Mouse (Mus musculus) right cerebral cortex, postnatal 10 days (tissue): ENCODE data around the gene Smo.

Experiments used
- DNase-seq, 2 experiments: peaks; one replicate each; pipeline ENCODE4 v3.0.0; 2021; ENCODE audit warnings: low spot score in 2 of 2

The Smo gene

GRCm38 (mm10) chr6:29774161-29774560 lies 38.9 kb downstream of the Smo start:
- DNase-seq = no peak

GRCm38 (mm10) chr6:29775609-29776008 lies 40.3 kb downstream of the Smo start:
- no peak for DNase-seq

DNA sequence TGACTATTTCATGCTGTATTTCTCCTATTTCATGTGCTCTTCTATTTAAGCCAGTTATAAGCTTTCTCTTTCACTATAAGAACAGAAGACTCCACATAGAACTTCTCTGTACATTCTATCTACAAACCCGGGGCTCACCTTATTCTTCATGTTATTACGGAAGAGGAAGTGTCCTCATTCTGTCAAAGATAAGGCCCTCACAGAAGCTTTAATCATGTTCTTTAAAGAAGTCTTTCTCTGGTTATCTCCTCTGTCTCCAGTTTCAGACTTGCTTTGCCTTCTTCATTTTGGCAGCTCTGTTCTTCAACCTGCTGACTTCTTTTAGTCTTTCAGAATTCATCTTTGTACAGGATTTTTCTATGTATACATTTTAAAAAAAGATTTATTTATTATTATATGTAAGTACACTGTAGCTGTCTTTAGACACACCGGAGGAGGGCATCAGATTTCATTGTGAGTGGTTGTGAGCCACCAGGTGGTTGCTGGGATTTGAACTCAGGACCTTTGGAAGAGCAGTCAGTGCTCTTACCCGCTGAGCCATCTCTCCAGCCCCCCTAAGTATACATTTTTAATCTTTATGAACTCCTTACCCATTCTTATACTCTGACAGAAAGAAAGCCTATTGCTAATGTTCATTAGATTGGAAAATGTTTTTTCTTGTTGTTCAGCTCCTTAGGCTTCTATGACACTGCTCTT lies 41.4 kb downstream of the Smo start:
- no peak for DNase-seq

DNA sequence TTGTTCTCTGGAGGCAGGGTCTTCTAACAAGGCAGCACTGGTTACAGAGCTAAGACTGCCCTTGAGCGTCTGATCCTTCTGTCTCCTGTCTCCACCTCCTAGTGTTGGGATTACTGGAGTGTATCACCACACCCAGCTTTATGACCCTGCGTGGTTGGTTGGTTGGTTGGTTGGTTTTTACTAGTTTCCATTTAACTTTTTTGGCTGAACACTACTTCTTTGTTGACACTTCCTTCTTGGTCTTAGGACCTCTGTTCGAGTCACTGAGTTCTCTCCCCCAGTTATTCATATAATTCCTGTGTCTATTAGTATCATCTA lies 41.9 kb downstream of the Smo start:
- no peak for DNase-seq

DNA sequence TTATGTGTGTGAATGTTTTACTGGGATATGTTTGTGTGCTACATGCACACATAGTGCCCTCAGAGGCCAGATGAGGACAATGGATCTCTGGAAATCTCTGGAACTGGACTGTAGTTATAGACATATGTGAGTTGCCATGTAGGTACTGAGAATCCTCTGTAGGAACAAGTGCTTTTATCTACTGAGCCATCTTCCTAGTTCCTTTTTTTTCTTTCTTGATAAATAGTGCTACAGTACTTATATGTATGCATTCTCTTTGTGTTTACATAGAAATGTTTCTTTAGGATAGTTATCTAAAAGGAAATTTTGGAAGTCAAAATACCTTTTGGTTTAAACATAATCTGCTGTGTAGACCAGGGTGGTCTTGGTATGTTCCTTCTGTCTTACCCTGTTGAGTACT lies 44.8 kb downstream of the Smo start:
- DNase-seq = no peak

DNA sequence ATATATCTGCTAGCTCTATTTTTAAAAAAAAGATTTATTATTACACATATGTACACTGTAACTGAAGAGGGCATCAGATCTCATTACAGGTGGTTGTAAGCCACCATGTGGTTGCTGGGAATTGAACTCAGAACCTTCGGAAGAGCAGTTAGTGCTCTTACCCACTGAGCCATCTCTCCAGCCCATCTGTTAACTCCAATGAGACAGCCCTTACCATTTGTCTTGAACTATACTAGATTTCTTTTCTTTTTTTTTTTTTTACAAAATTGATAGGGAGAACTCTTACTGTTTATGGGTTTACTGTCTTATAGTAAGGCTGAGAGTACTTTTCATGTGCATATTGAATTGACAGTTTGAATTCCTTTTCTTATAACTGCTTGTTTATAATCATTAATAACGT lies 45.3 kb downstream of the Smo start:
- DNase-seq = no peak

DNA sequence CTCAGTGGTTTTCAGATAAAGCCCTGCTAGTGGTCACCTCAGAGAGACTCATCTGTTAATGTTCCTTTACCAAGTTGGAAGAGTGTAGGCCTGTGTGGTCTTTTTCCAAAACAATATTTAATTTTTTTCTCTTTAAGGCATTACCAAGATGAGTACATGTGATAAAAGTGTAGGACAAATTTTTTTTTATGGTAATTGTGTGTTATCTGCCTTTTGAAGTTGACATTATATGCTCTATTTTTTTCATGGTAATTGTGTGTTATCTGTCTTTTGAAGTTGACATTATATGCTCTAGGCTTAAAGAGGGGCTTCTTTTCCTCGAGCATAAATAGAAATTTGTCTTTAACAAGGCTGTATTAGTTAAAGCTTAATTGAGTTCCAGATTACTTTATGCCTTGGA lies 46.9 kb downstream of the Smo start:
- no peak for DNase-seq

DNA sequence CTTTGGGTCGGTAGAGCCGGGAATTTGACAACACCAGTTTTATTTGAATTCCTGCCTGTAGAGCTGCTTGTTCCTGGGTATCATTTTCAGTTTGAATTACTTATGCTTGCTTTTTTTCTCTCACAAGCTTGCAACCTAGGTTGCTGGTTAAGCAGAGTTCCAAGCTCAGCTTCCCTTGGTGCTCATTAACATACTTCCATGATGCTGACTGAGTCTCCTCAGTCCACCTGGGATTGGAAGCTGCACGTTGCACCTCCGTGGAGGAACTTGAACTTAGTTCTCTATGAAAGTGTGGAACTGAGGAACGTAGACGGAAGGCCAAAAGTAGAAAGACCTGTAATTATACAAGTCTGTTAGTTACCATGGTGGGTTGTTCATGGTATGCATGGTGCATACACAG lies 48.7 kb downstream of the Smo start:
- no peak for DNase-seq

DNA sequence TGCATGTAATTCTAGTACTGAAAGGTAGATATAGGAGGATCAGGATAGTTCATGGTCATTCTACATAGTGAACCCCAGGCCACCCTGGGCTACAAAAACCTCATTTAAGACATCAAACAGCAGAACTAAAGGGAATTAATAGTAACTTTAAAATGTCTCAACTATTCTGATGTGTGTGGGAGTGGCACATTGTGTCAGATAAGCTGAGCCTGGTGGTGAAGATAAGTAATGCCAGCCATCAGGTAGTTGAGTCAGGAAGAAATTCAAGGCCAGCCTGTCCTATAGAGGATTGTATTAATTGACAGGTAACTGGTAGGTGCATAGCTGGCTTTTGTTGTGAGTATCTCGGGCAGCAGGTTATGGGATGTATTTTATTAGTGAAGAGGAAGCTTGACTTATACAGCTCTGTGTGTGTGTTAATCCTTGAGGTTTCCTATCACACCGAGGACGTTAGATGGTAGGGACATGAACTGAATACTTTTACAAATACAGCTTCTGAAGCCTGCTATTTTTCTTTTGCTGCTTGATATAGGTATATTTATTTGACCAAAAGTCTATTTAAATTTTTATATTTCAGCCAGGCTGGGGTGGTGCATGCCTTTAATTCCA lies 49.2 kb downstream of the Smo start:
- no peak for DNase-seq

DNA sequence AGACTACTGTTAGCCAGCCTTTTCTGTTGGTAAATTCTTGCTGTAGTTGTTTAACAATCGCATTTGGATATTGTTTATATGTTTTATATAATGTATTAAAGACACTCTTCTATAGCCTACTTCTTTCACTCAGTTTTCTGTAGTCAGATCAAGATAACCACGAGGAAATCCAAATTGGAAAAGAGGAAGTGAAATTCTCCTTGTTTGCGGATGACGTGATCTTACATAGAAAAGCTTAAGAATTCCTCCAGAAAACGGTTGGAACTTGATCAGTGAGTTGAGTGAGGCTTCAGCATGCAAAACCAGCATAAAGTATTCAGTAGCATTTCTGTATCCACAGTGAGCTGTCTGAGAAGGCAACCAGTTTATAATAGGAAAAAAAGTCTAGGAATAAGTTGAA lies 50.5 kb downstream of the Smo start:
- no peak for DNase-seq

DNA sequence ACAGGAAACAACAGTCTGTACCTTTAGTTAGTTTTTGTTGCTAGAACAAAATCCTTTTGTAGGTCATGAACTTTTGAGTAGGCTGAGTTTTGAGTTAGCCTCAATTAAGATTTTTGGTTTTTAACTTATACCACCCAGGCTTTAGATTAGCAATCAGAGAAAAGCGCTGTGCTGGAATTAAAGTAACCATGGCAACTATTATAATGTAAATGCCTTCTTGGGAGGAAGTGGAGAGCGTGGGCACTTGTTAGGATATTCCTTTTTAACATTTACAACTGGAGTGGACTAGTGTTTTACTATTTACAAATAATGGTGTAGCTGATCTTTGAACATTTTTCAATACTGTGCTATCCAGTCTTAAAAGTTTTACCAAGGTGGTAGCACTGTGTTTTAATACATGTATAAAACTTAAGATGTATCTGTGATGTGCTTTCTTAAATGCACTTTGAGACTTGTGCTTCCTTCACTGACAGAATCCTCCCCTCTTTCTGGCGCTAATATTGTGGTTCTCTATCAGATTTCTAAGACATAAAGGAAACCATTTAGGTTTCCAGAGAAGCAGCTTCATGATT lies 53.6 kb downstream of the Smo start:
- DNase-seq = no peak

DNA sequence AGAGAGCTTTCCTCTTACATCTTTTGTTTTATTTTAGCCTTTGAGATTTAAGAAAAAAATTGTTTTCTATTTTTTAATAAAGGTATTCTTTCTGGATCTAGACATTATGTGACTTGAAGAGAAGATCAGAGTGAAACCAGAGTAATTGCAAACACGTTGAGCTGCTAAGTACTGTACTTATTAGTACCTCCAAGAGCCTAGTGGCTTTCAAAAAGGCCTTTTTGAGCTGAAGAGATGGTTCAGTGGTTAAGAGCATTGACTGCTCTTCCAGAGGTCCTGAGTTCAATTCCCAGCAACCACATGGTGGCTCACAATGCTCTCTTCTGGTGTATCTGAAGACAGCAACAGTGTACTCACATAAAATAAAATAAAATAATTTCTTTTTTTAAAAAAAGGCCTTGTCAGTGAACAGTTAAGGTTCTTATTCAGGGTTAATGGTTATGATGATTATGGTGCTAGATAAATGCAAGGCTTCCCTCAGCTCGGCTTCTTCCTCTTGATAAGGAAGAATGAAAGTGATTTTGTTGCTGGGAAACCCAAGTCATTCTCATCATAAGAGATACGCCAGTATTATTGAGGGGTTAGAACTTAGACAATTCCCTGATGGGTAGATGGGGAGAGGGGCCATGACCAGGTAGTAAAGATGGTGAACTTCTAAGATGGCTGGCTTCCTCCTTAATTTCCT lies 54.9 kb downstream of the Smo start:
- DNase-seq = no peak

DNA sequence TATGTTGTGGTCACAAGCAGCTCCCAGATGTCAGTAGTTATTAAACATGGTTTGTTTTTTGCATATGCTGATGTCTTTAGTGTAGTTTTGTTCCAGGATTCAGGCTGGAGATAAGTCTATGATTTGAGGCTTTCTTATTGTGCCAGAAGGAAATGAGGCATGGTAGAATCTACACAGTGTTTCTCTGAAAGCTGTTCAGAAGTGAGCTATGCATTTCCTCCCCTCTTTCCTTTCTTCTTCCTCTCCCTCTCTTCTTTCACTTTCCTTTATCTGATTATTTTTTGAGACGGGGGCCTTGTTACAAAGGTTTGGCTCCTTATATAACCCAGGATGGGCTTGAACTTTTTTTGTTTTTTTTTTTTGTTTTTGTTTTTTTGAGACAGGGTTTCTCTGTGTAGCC lies 58.2 kb downstream of the Smo start:
- no peak for DNase-seq

GRCm38 (mm10) chr6:29794582-29794981 lies 59.3 kb downstream of the Smo start:
- DNase-seq = no peak

GRCm38 (mm10) chr6:29802979-29803378 lies 67.7 kb downstream of the Smo start:
- no peak for DNase-seq

DNA sequence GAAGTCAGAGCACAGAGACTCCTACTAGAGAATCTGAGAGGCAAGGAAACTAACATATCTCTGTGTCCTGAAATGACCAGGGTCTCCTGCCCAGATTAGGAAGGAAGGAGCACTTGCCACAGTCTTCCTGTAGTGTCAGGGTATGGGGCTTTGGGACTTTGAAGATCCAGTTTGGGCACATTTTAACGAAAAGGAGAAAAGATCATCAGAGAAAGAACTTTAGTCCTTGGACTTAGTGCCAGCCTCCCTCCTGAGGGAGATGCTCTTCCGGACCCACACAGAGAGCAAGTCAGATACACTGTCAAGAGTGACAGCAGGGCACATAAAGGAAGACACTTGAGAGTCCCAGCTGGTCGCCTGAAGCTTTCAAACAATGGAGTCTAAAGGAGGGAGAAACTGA lies 68.7 kb downstream of the Smo start:
- DNase-seq = no peak

- no peak for DNase-seq
Measured at GRCm38 (mm10) chr6:29805381-29805780, 70.1 kb downstream of the Smo start.
